Mouse (Mus musculus) liver, embryonic 16.5 days (tissue): Measurements from ENCODE around the gene Gm11733. TPM values are rescaled to one million over a fixed set of nuclear protein-coding genes. Genes with fewer than 3 reads are reported as not detected.
"Not testable (repeated sequence)": the region's sequence is repeated elsewhere in the genome, so short reads cannot be mapped to it uniquely, and the experiment has no call there.

ENCODE experiments used
- ATAC-seq: fragments of 200-750 bp; cut with Nextera tagmentation; 2 replicates; pipeline ENCODE4 v1.8.0; 2017; ENCODE audit warnings: low read depth, mild to moderate bottlenecking, moderate number of reproducible peaks, moderate library complexity
- H3K27ac ChIP-seq: fragments of 300-500 bp; sonication (generic); 2 replicates; pipeline ENCODE4 v1.5.1; 2014; ENCODE audit warnings: mild to moderate bottlenecking, low read length
- H3K27me3 ChIP-seq: fragments of 300-500 bp; sonication (generic); 2 replicates; pipeline ENCODE4 v1.6.1; 2014; ENCODE audit warnings: low read depth, low read length, mixed read lengths; ENCODE audit not compliant: control insufficient read depth, insufficient read depth
- H3K36me3 ChIP-seq: fragments of 300-500 bp; sonication (generic); 2 replicates; pipeline ENCODE4 v1.6.1; 2014; ENCODE audit warnings: mild to moderate bottlenecking; ENCODE audit not compliant: control insufficient read depth, insufficient read depth
- H3K4me1 ChIP-seq: fragments of 300-500 bp; sonication (generic); 2 replicates; pipeline ENCODE4 v1.6.1; 2014; ENCODE audit warnings: low read depth, low read length, mixed read lengths; ENCODE audit not compliant: control insufficient read depth
- H3K4me2 ChIP-seq: fragments of 300-500 bp; sonication (generic); 2 replicates; pipeline ENCODE4 v1.6.1; 2014; ENCODE audit warnings: low read depth, low read length, mixed read lengths
- H3K4me3 ChIP-seq: fragments of 300-500 bp; sonication (generic); 2 replicates; pipeline ENCODE4 v1.5.1; 2014; ENCODE audit warnings: low read depth, mild to moderate bottlenecking, low read length
- H3K9ac ChIP-seq: fragments of 300-500 bp; sonication (generic); 2 replicates; pipeline ENCODE4 v1.6.1; 2014; ENCODE audit warnings: low read depth, low read length
- H3K9me3 ChIP-seq: fragments of 300-500 bp; sonication (generic); replicated peaks from 2 replicates; pipeline ENCODE4 v1.6.1; 2016; ENCODE audit warnings: low read length; ENCODE audit not compliant: control insufficient read depth
- WGBS: fragments of 180-500 bp; shearing (Covaris S2); extraction: QIAGEN DNeasy Blood & Tissue Kit; methylation state at CpG from one replicate; pipeline ENCODE4 v1.1.7; 2014; ENCODE audit not compliant: insufficient replicate concordance; 5-methylcytosine and 5-hydroxymethylcytosine counted together
- polyA plus RNA-seq: library from polyadenylated mRNA; unstranded; fragments of >200 nt; fragmentation: Nextera tagmentation; extraction: Ambion mirVana; gene quantifications from 2 replicates; pipeline ENCODE4 v1.2.1, GENCODE M21; 2015

The Gm11733 gene
- polyA plus RNA-seq, 1 experiment from 2014 or later, result not detected

DNA sequence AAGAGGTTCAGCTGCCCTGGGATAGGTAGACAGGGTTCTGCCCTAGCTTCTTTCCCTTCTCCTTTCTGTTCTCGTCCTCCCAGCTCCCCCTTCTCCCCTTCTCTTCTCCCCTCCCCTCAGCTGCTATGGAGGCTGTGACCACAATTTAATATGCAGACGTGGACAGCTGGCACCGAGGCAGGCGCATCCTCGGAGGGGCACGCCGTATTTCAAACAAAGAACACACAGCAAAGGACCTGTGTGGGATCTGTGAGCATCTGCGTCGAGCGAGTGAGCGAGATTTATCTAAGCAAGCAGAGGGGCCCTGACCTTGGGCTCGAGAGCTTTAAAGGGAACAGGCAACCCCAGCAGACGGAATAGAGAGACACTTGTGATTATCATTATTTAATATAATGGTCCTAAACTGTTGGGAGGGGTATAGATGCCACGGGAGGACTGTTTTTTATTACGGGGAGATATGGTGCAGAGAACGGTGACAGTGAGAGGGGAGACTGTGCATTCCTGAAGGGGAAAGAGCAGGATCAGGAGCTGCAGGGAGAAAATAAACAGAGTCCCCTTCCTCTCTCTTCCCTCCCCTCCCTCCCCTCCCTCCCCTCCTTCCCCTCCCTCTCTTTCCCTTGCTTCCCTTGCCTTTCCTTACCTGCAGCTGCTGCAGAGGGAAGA lies 21.8 kb upstream of the Gm11733 start:
- Histone ChIP-seq H3K4me2 (no peak overlapping the region), H3K27ac (no peak overlapping the region), H3K9ac (no peak overlapping the region), H3K4me1 (no peaks in the 10 kb centered on the region), H3K36me3 (no peaks in the 10 kb centered on the region), H3K4me3 (no peak overlapping the region), H3K27me3 (peaks cover 10% of the 10 kb centered on the region), H3K9me3 (no peaks in the 10 kb centered on the region)
- no peak for ATAC-seq
- WGBS, result 11% methylated on average over 16 of the region's 16 CpGs

DNA sequence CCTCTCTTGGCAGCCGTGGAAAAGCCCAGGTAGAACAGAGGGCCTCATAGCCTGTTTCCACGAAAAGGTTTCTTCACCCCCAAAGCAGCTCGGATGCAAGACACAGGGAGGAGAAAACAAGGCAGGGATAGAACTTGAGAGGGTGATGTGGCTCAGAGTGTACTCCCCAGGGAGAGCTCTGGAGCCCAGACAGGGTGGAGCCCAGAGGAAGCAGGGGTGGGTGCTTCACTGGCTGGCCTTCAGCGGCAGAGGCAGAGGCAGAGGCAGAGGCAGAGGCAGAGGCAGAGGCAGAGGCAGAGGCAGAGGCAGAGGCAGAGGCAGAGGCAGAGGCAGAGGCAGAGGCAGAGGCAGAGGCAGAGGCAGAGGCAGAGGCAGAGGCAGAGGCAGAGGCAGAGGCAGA lies 20.8 kb upstream of the Gm11733 start:
- 58% methylated on average over 4 of the region's 4 CpGs for WGBS
- not testable (repeated sequence) for H3K27ac ChIP-seq, H3K9me3 ChIP-seq, H3K4me2 ChIP-seq, H3K4me1 ChIP-seq, H3K9ac ChIP-seq, H3K27me3 ChIP-seq, H3K4me3 ChIP-seq, H3K36me3 ChIP-seq, ATAC-seq

DNA sequence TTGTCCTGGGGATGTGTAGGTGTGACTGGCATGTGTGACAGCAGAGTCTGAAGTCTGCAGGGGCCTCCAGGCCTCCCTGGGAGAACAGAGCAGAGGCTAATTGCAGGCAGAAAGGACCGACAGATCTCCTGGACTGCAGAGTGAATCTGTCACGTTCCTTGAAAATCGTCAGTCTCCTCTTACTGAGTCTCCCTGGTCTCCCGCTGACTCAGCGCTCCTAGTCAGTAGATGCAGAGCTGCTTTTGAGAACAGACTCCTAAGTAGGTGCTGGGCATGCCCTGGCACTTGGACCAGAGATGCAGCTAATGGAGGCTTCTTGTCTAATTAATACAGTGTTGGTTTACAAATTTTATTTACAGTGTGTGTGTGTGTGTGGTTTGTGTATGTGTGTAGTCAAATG lies 17.9 kb upstream of the Gm11733 start:
- H3K36me3 ChIP-seq, result no peaks in the 10 kb centered on the region
- no peak overlapping the region for H3K9ac ChIP-seq
- H3K9me3 ChIP-seq, result no peaks in the 10 kb centered on the region
- WGBS, result 19% methylated on average over 5 of the region's 5 CpGs
- no peaks in the 10 kb centered on the region for H3K4me1 ChIP-seq
- no peak overlapping the region for H3K4me3 ChIP-seq
- H3K27me3 ChIP-seq, result peaks cover 2% of the 10 kb centered on the region; the same call in 1 of the 2 replicates
- no peak for ATAC-seq
- no peak overlapping the region for H3K27ac ChIP-seq
- no peak overlapping the region for H3K4me2 ChIP-seq

DNA sequence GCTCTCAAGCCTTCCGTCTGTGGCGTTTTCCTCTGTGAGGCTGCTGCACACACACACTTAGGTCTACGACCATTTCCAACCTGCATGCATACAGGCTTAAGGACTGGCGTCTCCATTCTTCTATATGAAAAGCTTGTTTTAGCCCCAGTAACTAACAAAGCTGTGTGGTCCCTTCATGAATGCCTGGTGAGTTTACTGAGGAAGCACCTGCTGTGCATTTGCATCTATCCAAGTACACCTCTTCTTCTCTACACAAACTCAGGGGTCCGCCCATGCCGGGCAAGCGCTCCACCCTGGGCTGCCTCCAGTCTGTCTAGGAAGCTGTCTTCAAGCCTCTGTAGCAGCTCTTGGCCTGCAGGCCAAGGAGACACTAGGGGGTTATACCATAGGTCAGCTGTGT lies 17.3 kb upstream of the Gm11733 start:
- H3K36me3 ChIP-seq, result no peaks in the 10 kb centered on the region
- H3K4me1 ChIP-seq, result no peaks in the 10 kb centered on the region
- H3K4me2 ChIP-seq, result no peak overlapping the region
- ATAC-seq, result no peak
- peaks cover 2% of the 10 kb centered on the region; the same call in 1 of the 2 replicates for H3K27me3 ChIP-seq
- no peaks in the 10 kb centered on the region for H3K9me3 ChIP-seq
- 65% methylated on average over 7 of the region's 7 CpGs for WGBS
- H3K9ac ChIP-seq, result no peak overlapping the region
- H3K27ac ChIP-seq, result no peak overlapping the region
- no peak overlapping the region for H3K4me3 ChIP-seq

DNA sequence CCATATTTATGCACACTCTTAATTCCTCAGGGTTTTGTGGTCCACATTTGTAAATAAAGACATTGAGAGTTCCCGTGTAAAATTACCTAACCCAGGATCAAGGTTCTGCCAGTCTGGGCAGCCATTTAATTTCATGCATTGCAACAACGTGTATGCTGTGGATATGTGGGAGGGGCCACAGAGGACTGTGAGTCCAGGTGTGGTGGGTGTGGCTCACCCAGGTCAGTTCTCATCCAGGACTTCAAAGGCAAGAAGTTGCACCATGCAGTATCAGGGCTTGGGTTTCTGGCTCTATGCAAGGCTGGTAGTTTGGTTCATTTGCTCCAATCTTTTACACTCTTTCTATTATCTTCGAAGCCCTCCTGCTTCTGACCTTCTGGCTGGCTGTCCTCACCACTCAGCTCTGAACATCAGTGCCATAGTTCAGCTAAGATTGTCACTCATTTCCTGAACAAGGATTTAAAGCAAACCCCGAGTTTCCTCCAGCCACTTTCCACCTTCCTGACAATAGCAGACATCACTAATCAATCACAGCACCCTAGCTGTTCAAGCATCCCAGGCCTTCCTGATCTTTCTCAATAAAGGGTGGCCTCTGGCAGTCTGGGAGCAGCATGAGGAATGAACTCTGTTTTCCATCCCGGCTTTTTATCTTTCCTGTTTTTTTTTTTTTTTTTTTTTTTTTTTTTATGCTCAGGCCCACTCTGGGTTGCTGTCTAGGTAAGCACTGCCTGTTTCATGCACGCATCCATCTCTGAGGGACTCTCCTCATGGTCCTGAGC lies 15.4 kb upstream of the Gm11733 start:
- Histone ChIP-seq H3K4me2 (no peak overlapping the region), H3K4me1 (no peaks in the 10 kb centered on the region), H3K9me3 (no peaks in the 10 kb centered on the region), H3K27me3 (no peaks in the 10 kb centered on the region), H3K36me3 (no peaks in the 10 kb centered on the region), H3K27ac (no peak overlapping the region), H3K9ac (no peak overlapping the region), H3K4me3 (no peak overlapping the region)
- no peak for ATAC-seq
- WGBS, result 29% methylated on average over 6 of the region's 6 CpGs

DNA sequence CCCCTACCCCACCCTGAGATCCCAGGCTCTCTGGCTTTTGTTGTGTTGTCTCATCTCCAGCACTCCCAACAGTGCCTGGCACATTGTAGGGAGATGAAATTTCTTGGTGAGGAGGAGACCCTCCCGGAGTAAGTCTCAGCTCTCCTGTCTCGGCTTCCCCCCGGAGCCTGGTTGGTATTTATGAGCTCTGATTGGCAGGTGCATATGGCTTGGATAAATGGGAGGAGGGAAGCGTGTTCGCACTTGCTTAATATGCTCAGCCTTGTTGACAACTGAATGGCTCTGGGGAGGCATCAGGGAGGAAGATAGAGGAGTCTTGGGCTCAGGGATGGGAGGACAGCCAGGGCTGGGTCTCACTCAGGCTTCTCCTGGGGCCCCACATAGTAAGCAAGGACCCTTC lies 14.4 kb upstream of the Gm11733 start:
- H3K27ac ChIP-seq, result no peak overlapping the region
- no peaks in the 10 kb centered on the region for H3K27me3 ChIP-seq
- 70% methylated on average over 5 of the region's 5 CpGs for WGBS
- H3K4me1 ChIP-seq, result no peaks in the 10 kb centered on the region
- H3K4me3 ChIP-seq, result no peak overlapping the region
- H3K36me3 ChIP-seq, result no peaks in the 10 kb centered on the region
- H3K4me2 ChIP-seq, result no peak overlapping the region
- no peak for ATAC-seq
- H3K9ac ChIP-seq, result no peak overlapping the region
- no peaks in the 10 kb centered on the region for H3K9me3 ChIP-seq

DNA sequence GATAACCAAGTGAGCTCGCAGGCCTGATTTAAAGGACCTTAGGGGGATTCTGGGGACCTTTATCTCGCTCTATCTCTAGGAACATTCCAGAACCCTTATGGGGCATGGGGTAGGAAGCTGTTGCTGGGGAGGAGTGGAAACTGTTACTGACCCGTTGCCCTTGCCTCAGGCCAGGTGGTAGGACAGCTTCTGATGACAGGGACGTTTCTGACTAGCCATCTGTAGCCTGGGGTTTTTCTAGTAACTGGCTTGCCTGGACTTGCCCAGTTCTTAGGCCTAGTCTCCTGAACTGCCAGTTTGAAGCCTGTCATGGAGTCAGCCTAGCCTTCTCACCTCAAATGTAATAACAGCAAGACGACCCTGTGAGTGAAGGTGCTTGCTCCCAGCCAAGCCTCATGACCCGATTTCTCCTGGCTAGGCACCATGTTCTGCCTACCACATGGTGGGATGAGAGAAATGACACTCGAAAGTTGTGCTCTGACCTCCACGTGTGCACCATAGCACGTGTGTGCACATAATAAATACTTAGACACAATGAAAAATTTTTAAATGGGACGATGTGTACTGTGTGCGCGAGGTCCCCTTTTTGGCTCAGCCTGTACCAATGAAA lies 13.5 kb upstream of the Gm11733 start:
- Histone ChIP-seq H3K27ac (no peak overlapping the region), H3K36me3 (no peaks in the 10 kb centered on the region), H3K9me3 (no peaks in the 10 kb centered on the region), H3K4me3 (no peak overlapping the region), H3K27me3 (no peaks in the 10 kb centered on the region), H3K9ac (no peak overlapping the region), H3K4me2 (no peak overlapping the region), H3K4me1 (no peaks in the 10 kb centered on the region)
- ATAC-seq, result no peak
- 63% methylated on average over 12 of the region's 12 CpGs for WGBS

DNA sequence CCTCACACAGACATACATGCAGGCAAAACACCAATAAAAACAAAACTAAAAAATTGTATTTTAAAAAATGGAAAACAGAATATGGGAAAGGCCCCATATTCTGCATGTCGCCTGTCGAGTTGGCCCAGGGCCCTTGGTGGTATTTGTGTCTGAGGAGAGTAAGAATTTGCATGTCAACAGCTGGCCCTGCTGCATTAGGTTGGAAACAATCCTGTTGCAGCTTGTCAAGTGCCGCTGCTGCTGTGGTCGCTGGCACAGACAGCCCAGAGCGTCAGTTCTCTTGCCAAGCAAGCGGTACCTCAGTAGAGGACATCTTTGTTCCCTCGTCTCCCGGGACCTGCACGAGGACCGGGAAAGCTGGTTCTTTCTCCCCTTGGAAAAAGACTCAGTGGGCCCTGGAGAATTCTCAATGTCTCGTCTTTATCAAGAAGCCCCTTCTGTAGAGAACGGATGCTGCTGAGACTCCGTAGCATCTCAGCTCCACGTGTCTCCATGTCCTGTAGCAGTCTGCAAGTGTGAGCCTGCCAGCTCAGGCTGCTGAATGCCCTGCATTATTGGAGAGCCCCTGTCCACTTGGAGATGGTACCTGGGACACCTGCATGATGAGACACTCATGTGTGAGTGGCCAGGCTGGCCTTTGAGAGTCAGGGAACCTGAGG lies 12.4 kb upstream of the Gm11733 start:
- no peak overlapping the region for H3K4me3 ChIP-seq
- H3K36me3 ChIP-seq, result no peaks in the 10 kb centered on the region
- no peaks in the 10 kb centered on the region for H3K4me1 ChIP-seq
- H3K27me3 ChIP-seq, result no peaks in the 10 kb centered on the region; the same call in 1 of the 2 replicates
- no peak overlapping the region for H3K27ac ChIP-seq
- no peak for ATAC-seq
- no peak overlapping the region for H3K4me2 ChIP-seq
- no peaks in the 10 kb centered on the region for H3K9me3 ChIP-seq
- WGBS, result 60% methylated on average over 14 of the region's 14 CpGs
- no peak overlapping the region for H3K9ac ChIP-seq
